Mouse (Mus musculus) kidney, postnatal 36 days (tissue): Measurements from ENCODE around the gene Ctnnd2.
A peak's percentile ranks its signal among the peaks of the same experiment; 100 is the strongest.

Experiments
- DNase-seq, 2 experiments: peaks; one replicate each; pipeline ENCODE4 v3.0.0; 2021 to 2022; ENCODE audit warnings: mixed read lengths in 2 of 2

Ctnnd2 gene

GRCm38 (mm10) chr15:30268822-30269221 lies 96.4 kb downstream of the Ctnnd2 start:
- DNase-seq = no peak

GRCm38 (mm10) chr15:30271141-30271572 lies 98.8 kb downstream of the Ctnnd2 start:
- no peak for DNase-seq

- DNase-seq = no peak
These were observed 99.9 kb downstream of the Ctnnd2 start for GRCm38 (mm10) chr15:30272326-30272725.

- DNase-seq = no peak
These were observed 103.3 kb downstream of the Ctnnd2 start for GRCm38 (mm10) chr15:30275721-30276120.

- DNase-seq = no peak
These were observed 104.3 kb downstream of the Ctnnd2 start for GRCm38 (mm10) chr15:30276691-30277090.

GRCm38 (mm10) chr15:30278610-30279009 lies 106.2 kb downstream of the Ctnnd2 start:
- no peak for DNase-seq

- DNase-seq = peak in 1 of 2 experiments; percentile 9
These were observed 113.3 kb downstream of the Ctnnd2 start for GRCm38 (mm10) chr15:30285572-30286244.

GRCm38 (mm10) chr15:30286245-30286642 lies 113.9 kb downstream of the Ctnnd2 start:
- DNase-seq = no peak

GRCm38 (mm10) chr15:30302824-30303223 lies 130.4 kb downstream of the Ctnnd2 start:
- no peak for DNase-seq

- DNase-seq = no peak
These were observed 134.0 kb downstream of the Ctnnd2 start for GRCm38 (mm10) chr15:30306437-30306836.

- DNase-seq = no peak
These were observed 150.2 kb downstream of the Ctnnd2 start for GRCm38 (mm10) chr15:30322543-30322942.

- DNase-seq = no peak
These were observed 161.2 kb downstream of the Ctnnd2 start for GRCm38 (mm10) chr15:30333336-30334310.

GRCm38 (mm10) chr15:30338585-30339197 lies 166.3 kb downstream of the Ctnnd2 start:
- no peak for DNase-seq

- DNase-seq = no peak
These were observed 173.4 kb downstream of the Ctnnd2 start for GRCm38 (mm10) chr15:30345754-30346153.

GRCm38 (mm10) chr15:30364491-30364890 lies 192.1 kb downstream of the Ctnnd2 start:
- no peak for DNase-seq

- DNase-seq = no peak
These were observed 197.6 kb downstream of the Ctnnd2 start for GRCm38 (mm10) chr15:30369997-30370396.

GRCm38 (mm10) chr15:30371151-30371550 lies 198.8 kb downstream of the Ctnnd2 start:
- no peak for DNase-seq

GRCm38 (mm10) chr15:30373654-30374215 lies 201.3 kb downstream of the Ctnnd2 start:
- no peak for DNase-seq

GRCm38 (mm10) chr15:30374907-30375306 lies 202.5 kb downstream of the Ctnnd2 start:
- DNase-seq = no peak

GRCm38 (mm10) chr15:30383075-30383842 lies 210.9 kb downstream of the Ctnnd2 start:
- no peak for DNase-seq

- DNase-seq = no peak
These were observed 212.0 kb downstream of the Ctnnd2 start for GRCm38 (mm10) chr15:30384386-30384785.

- no peak for DNase-seq
These were observed 214.1 kb downstream of the Ctnnd2 start for GRCm38 (mm10) chr15:30386489-30386888.
